Mouse (Mus musculus) layer of hippocampus, adult 8-10 months (tissue): ENCODE measurements around the gene Tppp3. TPM values are rescaled to one million over a fixed set of nuclear protein-coding genes. Genes with fewer than 3 reads are reported as not detected.

Experiments
- DNase-seq, 2 experiments: peaks; one replicate each; pipeline ENCODE4 v3.0.0; 2022; ENCODE audit warnings: low spot score in 2 of 2
- total RNA-seq, 4 experiments: library from RNA; stranded (reverse); gene quantifications; 2 replicates each; pipeline ENCODE4 v1.2.4; 2022

Gene Tppp3
- total RNA-seq, 4 experiments from 2014 or later: 42.2 to 55.5 (median 47.9) TPM

- DNase-seq: no peak
Observed at GRCm38 (mm10) chr8:105484392-105484791, 13.1 kb upstream of the Tppp3 start.

GRCm38 (mm10) chr8:105484030-105484368 lies 12.7 kb upstream of the Tppp3 start:
- DNase-seq: no peak

- DNase-seq: no peak
Observed at GRCm38 (mm10) chr8:105483212-105484029, 12.1 kb upstream of the Tppp3 start.

DNA sequence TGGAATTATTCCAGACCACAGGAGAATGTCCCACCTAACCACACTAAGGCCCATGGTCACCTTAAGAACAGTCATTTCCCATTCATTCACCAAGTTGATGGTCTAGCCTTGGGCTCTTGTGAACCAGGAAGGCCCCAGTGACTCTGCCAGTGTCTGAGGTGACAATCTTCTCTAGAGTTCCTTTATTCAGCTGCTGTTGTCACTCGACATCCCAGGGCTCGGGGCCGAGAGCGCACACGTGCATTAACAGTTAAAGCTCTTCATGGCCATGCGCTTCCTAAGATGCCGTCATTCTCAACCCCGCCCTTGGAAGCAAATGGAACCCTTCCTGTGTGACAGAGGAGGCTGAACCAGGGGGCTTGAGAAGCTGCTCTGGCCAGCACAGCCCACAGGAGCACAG lies 10.8 kb upstream of the Tppp3 start:
- no peak for DNase-seq

DNA sequence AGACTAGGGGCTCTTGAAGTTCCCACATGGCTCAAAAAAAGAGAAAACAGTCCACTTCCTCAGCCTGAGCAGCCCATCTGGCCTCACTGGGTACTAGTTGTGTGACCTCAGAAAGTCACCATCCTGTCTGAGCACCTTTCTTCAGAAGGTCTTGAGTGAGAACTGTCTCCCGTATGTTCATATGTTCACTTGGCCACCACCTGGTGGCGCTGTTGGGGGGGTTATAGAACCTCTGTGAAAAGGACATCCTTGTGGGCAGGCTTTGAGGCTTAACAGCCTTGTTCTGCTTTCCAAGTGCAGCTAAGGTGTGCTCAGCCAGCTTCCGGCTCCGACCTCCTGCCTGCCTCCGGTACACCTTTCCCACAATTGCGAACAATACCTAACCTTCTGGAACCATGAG lies 10.1 kb upstream of the Tppp3 start:
- DNase-seq: no peak

DNA sequence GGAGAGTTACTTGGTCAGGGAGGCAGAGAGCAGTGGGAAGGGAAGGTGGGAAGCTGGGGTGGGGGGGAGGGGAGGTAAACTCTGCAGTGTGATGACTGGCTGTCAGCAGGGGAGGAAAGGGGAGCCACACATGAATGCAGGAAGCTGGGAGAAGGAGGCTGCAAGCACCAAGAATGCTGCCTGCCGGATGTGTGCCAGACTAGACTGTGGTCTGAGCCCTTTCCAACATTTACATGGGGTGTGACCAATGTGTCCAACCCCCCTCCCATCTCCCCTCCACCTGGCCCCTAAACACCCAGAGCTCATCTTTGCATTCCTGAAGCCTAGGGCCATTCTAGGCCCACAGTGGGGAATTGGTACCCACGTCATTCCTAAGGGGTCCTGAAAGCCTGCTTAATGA lies 9.7 kb upstream of the Tppp3 start:
- no peak for DNase-seq

DNA sequence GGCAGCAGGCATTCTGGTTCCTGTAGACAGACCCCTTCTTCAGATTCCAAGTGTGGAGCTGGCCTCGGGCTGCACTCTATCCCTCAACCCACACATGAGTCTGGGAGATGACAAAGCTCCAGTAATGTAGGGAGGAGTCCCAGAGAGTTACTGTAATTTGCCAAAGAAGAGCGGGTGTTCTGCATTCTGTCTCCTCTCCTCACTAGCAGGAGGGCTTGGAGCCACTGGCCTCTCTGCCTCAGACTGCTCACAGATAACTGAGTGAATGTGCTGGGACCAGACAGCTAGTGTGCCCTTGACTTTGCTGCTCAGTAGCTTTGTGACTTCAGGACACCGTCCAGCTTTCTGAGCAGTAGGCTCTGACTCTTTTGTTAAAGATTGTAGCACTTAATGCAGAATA lies 6.5 kb upstream of the Tppp3 start:
- no peak for DNase-seq

DNA sequence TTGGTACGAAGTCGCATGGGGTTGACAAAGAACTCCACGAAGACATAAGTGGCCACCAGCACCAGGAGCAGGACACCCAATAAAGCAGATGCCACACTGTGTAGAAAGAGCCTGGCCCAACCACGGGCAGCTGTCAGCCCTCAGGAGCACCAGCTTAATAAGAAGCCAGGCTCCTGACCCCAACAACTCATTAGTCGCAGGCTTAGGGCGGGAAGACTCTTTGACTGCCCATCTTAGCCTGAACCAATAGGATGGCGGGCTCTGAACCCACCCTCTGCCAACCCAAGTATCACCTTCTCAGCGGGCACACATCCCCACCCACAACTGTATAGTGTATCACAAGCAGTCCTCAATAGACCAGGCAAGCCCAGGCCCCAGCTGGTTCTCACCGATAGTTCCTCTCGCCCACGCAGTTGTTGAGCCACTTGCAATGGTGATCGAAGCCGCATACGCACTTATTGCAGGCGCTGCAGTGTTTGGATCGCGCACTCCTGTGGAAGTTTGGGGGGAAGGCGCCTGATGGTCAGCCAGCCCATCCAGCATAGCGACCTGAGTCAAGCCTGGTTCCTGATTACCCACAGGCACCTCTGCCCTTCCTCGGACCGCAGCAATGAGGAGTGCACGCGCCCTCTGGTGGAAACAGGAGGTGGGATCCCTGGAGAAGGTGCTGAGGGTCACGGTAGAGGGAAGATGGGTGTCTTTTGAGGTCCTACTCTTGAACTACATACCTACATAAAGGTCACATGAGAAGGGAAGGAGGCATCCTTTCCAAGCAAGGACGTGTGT lies 5.5 kb upstream of the Tppp3 start:
- DNase-seq: no peak

DNA sequence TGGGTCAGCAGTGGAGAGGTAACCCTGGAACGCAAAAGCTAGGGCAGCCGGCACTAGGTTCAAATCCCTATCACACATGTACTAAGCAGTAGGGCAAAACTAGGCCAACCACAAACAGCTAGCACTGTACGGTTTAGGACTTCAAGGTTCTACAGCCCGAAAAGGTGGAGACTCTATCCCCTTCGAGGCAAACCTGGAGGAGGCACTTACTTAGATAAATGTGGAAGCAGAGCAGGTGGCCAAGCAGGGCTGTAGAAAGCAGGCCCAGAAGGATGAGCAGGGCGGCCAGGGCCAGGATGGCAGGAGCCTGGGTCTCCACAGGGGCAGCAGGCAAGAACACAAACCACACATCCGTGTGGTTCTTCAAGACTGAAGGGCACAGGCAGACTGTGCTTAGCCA lies 4.8 kb upstream of the Tppp3 start:
- no peak for DNase-seq

- no peak for DNase-seq
Observed at GRCm38 (mm10) chr8:105475742-105476141, 4.4 kb upstream of the Tppp3 start.

- DNase-seq: no peak
Observed at GRCm38 (mm10) chr8:105475254-105475653, 3.9 kb upstream of the Tppp3 start.

- no peak for DNase-seq
Observed at GRCm38 (mm10) chr8:105474680-105475079, 3.4 kb upstream of the Tppp3 start.

DNA sequence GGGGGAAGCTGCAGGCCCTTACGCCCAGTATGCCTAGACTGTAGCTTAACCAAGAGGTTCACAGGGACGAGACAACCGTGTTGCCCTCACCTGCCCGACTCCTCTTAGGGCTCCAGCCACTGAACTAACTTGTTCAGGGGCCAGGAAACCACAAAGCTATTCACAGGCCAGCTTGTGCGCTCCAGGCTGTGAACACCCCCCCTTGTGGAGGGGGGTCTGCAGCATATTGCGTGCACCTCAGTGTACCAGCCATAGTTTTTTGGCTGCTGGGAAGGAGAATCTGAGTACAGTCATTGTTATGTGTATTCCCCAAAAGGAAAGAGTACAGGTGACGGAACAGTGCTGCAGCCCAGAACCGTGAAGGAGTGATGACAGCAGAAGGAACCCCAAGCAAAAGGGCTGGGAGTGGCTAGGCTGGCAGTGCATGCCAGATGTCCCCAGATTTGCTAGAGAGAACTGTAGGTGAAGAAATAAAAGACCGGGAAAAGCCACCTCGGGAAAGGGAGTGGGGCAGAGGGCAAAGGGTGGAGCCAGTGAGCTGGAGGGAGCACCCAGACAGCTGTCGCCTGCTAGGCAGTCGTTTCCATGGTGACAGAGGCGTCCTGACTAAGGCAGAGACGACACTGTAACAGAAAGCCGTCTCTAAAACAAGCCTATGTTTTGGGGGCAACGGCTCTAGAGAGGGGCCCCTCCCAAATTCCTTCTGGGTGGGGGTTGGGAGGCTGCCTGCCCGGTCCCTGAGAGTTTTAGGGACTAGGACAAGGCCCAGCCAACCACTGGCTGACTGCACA lies 2.7 kb upstream of the Tppp3 start:
- DNase-seq: no peak

DNA sequence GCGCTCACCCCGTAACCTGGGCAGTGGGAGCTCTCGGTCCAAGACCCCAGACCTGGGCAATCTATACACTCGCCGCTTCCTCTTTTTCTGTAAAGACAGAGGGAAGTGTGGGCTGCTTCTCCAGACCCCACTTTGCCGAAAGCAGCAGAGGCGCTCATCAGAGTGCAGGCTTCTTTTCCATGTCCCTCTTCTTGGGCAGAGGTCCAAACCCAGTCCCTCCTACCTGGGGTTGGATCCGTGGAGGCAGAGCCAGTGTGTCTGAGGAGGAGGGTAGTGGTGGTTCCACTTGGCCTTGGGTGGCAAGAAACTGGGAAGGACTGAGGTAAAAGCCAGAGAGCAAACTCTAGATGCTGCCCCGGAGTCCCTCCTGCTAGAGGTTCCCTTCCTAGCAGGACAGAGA lies 1.7 kb upstream of the Tppp3 start:
- DNase-seq: no peak

DNA sequence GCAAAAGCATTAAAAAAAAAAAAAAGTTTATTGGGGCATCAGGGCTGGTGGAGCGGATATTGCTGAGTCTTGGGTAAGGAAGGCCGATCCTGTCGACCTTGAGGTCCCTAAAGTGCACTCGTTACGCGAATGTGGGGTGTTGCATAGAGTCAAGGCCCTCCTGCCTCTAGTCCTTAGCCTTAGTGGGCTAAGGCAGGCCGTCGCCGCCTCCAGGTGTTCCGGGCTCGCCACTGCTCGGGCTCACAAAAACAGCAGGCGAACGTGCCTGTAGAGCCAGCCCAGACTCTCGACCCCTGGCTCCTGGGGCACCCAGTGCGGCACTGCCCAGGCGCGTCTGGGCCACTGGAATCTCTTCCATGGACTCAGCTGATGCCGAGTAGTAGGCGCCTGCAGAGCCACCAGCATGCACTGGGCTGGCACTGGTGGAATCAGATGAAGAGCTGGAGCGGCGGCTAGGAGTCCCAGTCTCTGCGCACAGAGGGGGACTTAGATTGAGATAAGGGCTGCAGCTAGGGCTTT lies 1.1 kb upstream of the Tppp3 start:
- no peak for DNase-seq

- no peak for DNase-seq
Observed at GRCm38 (mm10) chr8:105470681-105471313, 529 bp downstream of the Tppp3 start.

DNA sequence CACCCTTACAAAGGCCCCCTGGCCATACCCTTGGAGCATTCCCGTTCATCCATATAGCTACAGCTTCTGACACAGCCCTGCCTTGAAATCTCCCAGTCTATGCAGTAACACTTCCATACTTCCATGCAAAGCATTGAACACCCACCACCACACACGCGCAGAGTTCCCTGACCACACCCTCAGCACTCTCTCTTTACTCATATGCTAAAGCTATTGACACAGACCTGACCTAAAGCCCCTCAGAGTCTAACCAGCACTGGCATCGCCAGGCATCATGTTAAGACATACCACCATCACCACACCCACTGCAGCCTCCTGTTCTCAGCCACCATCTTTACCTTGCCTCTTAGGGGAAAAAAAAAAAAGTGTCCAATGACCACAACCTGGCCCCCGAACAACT lies 1.1 kb downstream of the Tppp3 start:
- no peak for DNase-seq

GRCm38 (mm10) chr8:105469816-105470215 lies 1.5 kb downstream of the Tppp3 start:
- no peak for DNase-seq

GRCm38 (mm10) chr8:105469041-105469695 lies 2.2 kb downstream of the Tppp3 start:
- peak in 1 of 2 experiments; percentile 71 for DNase-seq

DNA sequence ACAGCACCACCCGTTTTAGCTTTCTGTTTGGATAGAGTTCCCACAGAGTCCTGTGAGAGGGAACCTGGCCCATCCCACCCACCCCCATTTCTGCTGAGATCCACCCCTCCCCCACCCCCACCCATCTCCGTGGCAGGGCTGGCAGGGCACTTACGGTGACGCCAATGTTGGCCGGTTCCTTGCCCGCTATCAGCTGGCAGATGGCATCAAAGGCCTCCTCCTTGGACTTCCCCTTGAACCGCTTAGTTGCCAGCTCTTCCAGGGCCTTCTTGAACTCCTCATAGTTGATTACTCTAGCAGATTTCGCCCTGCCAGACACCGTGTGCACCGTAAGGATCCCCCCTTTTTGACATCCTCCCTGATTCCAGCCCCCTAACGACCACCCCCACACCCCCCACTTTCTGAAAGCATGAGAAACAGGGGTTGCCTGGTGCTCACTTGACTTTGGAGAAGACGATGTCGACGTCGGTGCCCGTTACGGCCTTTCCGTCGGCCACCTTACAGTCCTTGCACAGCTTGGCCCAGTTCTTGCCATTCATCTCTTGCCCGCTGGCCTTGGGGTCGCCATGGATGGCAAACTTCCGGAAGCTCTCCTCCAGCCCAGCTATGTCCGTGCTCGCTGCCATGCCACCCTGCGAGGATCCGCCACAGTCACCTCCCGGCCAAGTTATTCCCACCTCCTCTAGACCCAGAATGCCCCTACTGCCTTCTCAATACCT lies 3.2 kb downstream of the Tppp3 start:
- DNase-seq: no peak
